Mouse (Mus musculus): ENCODE results near the gene Pnpla2. TPM values are rescaled to one million over a fixed set of nuclear protein-coding genes. Genes with fewer than 3 reads are reported as not detected.

The Pnpla2 gene
- 131 TPM for polyA plus RNA-seq (2017; shearing (Covaris generic))

DNA sequence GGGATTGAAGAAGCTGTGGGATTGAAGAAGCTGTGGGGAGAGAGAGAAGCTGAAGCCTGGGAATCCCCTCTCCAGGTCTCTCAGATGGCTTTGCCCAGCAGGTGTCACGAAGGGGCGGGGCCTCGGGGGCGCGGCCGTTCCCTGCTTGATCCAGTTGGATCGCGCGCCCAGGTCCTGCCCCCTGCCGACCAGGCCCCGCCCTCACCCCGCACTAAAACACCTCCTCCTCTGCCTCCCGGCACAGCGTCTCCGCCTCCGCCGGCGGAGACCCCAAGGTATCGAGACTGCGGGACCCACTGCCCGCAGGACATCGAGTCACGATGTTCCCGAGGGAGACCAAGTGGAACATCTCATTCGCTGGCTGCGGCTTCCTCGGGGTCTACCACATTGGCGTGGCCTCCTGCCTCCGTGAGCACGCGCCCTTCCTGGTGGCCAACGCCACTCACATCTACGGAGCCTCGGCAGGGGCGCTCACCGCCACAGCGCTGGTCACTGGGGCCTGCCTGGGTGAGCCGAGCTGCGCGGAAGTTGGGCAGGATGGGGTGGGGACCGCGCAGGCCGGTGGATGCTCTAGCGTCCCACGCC, at the start of gene Pnpla2:
Gene Pnpla2 (plus strand): TSS at position 232 of the 585 bp plus-strand sequence.

GRCm38 (mm10) chr7:141413809-141414584, 41.0 kb upstream of the Pnpla2 start, which contains the start of gene Gatd1:
Gene Gatd1 (minus strand): TSS chr7:141414136.

DNA sequence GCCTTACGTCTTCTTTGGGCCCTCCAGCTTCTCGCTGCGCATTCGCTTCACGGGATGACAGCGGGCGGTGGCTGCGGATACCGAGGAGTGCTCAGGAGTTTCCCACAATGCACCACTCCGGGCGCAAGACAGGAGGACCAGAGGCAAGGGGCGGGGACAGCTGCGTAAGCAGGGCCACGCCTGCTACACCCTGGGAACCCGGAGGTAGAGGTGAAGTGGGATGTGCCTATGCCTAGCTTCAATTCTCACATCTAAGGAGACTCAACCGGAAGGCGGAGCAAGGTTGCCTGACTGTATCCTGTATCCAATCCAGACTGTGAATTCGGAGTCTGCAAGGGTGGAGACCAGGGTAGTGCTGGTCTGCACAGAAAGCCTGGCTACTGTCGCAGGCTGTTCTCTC, 25.7 kb upstream of the Pnpla2 start, which contains the start of gene Cend1:
Gene Cend1 (minus strand): TSS at position 182 of the 400 bp plus-strand sequence.

GRCm38 (mm10) chr7:141437178-141438120, 17.5 kb upstream of the Pnpla2 start, which contains the start of gene Slc25a22:
Gene Slc25a22 (minus strand): TSS chr7:141437892.

GRCm38 (mm10) chr7:141443828-141444237, 11.2 kb upstream of the Pnpla2 start, which contains the start of gene Pidd1:
Gene Pidd1 (minus strand): TSS chr7:141444025.

GRCm38 (mm10) chr7:141447110-141447991, 7.6 kb upstream of the Pnpla2 start, which contains the start of gene Rplp2:
Gene Rplp2 (plus strand): TSS chr7:141447370.

DNA sequence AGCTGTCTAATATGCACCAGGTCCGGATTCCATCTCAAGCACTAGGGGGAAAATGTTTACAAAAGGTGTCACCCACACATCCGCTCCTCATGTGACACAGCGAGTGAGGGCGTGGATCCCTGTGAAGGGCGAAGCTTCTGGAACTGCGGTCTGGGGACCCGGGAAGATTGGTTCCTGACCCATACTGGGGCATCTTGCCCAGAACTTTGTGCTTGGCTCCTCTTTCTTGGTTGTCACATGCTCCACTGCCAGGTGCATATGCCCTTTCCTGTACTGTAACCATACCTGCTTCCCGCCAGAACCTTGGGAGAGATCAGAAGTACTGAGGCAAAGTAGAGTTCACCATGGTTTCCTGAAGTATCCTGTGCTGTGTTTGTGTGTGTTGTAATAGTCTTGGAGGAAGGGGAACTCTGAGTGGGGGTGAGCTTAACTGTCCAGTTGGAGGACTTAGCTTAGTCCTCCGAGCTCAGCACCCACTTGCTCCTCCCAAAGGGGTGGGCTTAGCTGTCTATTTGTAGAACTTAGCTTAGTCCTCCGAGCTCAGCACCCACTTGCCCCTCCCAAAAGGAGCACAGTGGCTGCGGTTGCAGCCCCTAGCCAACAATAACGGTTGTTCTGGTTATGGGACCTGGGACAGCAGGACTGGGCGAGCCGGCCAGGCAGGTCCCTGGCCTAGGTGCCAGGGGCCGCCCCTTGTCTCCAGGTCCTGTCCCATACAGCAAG, 5.6 kb downstream of the Pnpla2 start, which contains the start of gene Cracr2b:
Gene Cracr2b (plus strand): TSS at position 704 of the 723 bp plus-strand sequence.

GRCm38 (mm10) chr7:141467230-141468030, 12.4 kb downstream of the Pnpla2 start, which contains the start of gene Cd151:
Gene Cd151 (plus strand): TSS chr7:141467392.

DNA sequence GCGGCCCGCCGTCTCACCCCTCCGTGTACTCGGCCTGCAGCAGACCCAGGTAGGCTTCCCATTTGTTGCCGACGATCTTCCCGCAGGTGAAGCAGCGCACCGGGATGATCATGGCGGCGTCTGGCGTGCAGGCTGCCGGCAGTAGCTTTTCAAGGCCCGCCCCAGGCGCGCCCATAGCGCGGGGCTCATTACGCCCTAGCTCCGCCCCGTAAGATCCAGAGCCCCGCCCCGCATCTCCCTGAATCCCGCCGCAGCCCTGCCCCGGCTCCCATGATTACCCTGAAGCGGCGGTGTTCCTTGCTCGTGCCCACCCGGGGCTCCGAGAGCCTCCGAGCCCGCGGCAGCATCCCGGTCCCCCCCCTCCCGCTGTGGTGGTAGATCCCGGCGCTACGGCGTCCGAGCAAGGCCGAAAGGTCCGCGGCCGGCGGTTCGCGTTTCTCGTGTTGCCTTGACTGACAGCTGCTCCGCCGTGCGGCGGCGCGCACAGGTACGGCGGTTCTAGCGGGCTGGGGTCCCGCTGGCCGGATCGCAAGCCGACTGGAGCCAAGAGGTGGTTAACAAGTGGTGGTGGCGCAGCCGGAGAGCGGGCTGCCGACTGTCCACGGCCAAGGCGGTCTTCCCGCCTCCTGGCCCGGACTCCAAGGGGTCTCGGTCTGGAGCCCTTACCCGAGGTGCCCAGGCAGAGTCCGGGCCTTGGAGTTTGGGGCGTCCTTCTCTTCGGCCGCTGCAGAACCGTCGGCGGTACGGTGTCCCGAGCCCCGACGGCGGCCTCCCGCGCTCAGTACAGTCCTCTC, 20.2 kb downstream of the Pnpla2 start, which contains the start of the genes Polr2l and Tspan4:
Gene Polr2l (minus strand): TSS at position 122 of the 794 bp plus-strand sequence.
Gene Tspan4 (plus strand): TSS at position 230 of the 794 bp plus-strand sequence.

Other genes with a start within 250 kb of the Pnpla2 start
- gene Lmntd2, start 241.1 kb upstream of the Pnpla2 start, polyA plus RNA-seq (2017; shearing (Covaris generic)), result 12.7 TPM
- 7.9 TPM for gene Rassf7, start 239.3 kb upstream of the Pnpla2 start, polyA plus RNA-seq (2017; shearing (Covaris generic))
- 81.8 TPM for gene Phrf1, start 226.4 kb upstream of the Pnpla2 start, polyA plus RNA-seq (2017; shearing (Covaris generic))
- gene Irf7, start 188.7 kb upstream of the Pnpla2 start, polyA plus RNA-seq (2017; shearing (Covaris generic)), result 210 TPM
- not detected for gene Cdhr5, start 178.4 kb upstream of the Pnpla2 start, polyA plus RNA-seq (2017; shearing (Covaris generic))
- gene Sct, start 176.1 kb upstream of the Pnpla2 start, polyA plus RNA-seq (2017; shearing (Covaris generic)), result not detected
- not detected for gene Drd4, start 163.2 kb upstream of the Pnpla2 start, polyA plus RNA-seq (2017; shearing (Covaris generic))
- gene Deaf1, start 127.5 kb upstream of the Pnpla2 start, polyA plus RNA-seq (2017; shearing (Covaris generic)), result 52.5 TPM
- gene Tmem80, start 127.5 kb upstream of the Pnpla2 start, polyA plus RNA-seq (2017; shearing (Covaris generic)), result 21.2 TPM
- not detected for gene Eps8l2, start 116.3 kb upstream of the Pnpla2 start, polyA plus RNA-seq (2017; shearing (Covaris generic))
- gene Taldo1, start 63.0 kb upstream of the Pnpla2 start, polyA plus RNA-seq (2017; shearing (Covaris generic)), result 199 TPM
- gene Gatd1, start 41.1 kb upstream of the Pnpla2 start, polyA plus RNA-seq (2017; shearing (Covaris generic)), result 24.6 TPM
- gene Cend1, start 25.7 kb upstream of the Pnpla2 start, polyA plus RNA-seq (2017; shearing (Covaris generic)), result not detected
- gene Slc25a22, start 17.3 kb upstream of the Pnpla2 start, polyA plus RNA-seq (2017; shearing (Covaris generic)), result 50.9 TPM
- gene Pidd1, start 11.2 kb upstream of the Pnpla2 start, polyA plus RNA-seq (2017; shearing (Covaris generic)), result 3.6 TPM
- gene Rplp2, start 7.8 kb upstream of the Pnpla2 start, polyA plus RNA-seq (2017; shearing (Covaris generic)), result 1,923 TPM
- 0.66 TPM for gene Cracr2b, start 5.9 kb downstream of the Pnpla2 start, polyA plus RNA-seq (2017; shearing (Covaris generic))
- 2.5 TPM for gene Cd151, start 12.2 kb downstream of the Pnpla2 start, polyA plus RNA-seq (2017; shearing (Covaris generic))
- 21.1 TPM for gene Polr2l, start 19.9 kb downstream of the Pnpla2 start, polyA plus RNA-seq (2017; shearing (Covaris generic))
- 0.44 TPM for gene Tspan4, start 20.0 kb downstream of the Pnpla2 start, polyA plus RNA-seq (2017; shearing (Covaris generic))
- gene Chid1, start 84.7 kb downstream of the Pnpla2 start, polyA plus RNA-seq (2017; shearing (Covaris generic)), result 11.3 TPM
- 47.9 TPM for gene Ap2a2, start 107.0 kb downstream of the Pnpla2 start, polyA plus RNA-seq (2017; shearing (Covaris generic))
- 0.27 TPM for gene Muc6, start 200.1 kb downstream of the Pnpla2 start, polyA plus RNA-seq (2017; shearing (Covaris generic))
- gene Muc2, start 235.1 kb downstream of the Pnpla2 start, polyA plus RNA-seq (2017; shearing (Covaris generic)), result not detected

Measured in effector memory CD4-positive, alpha-beta T cell, adult 5 months (primary cell).